Mouse (Mus musculus) adrenal gland, postnatal 36 days (tissue): ENCODE data around the gene Nup214. TPM values are rescaled to one million over a fixed set of nuclear protein-coding genes. Genes with fewer than 3 reads are reported as not detected.

Experiments
- DNase-seq, 2 experiments: peaks; one replicate each; pipeline ENCODE4 v3.0.0; 2021; ENCODE audit warnings: mixed read lengths in 1 of 2
- microRNA-seq: library from miRNA; unstranded; fragments of <30 nt; microRNA quantifications from one replicate; pipeline ENCODE4 v1.2.0, GENCODE M21; 2021
- total RNA-seq, 2 experiments: library from RNA; stranded (reverse); gene quantifications; 2 replicates each; pipeline ENCODE4 v1.2.3; 2021

Gene Nup214
- total RNA-seq, 2 experiments from 2014 or later, result 63.1 to 65.4 TPM

GRCm38 (mm10) chr2:32103557-32103956, 129.3 kb downstream of the Nup214 start:
- DNase-seq, result no peak

Small RNAs within 50 kb of the gene (microRNA-seq; reads per million reads assigned to microRNA genes)
- 1.2 reads per million for gene Mir7674

Other genes with a start within 250 kb of the Nup214 start
- gene Qrfp, start 163.9 kb upstream of the Nup214 start, total RNA-seq, result not detected
- under 1 TPM in 1 of 2 experiments, not detected in 1; 0.07 TPM for gene Fibcd1, start 128.4 kb upstream of the Nup214 start, total RNA-seq
- 10 to 100 TPM; 13.7 to 20.1 TPM for gene Lamc3, start 87.1 kb upstream of the Nup214 start, total RNA-seq
- gene Aif1l, start 24.3 kb upstream of the Nup214 start, total RNA-seq, result 10 to 100 TPM; 14.5 to 23.7 TPM
- 1 to 10 TPM in 1 of 2 experiments, under 1 TPM in 1; 0.89 to 4.2 TPM for gene Fam78a, start 110.4 kb downstream of the Nup214 start, total RNA-seq
- 1 to 10 TPM; 3.5 to 5.3 TPM for gene Plpp7, start 121.1 kb downstream of the Nup214 start, total RNA-seq
- 100 to 1,000 TPM in 1 of 2 experiments, 10 to 100 TPM in 1; 99.3 to 119 TPM for gene Prrc2b, start 176.6 kb downstream of the Nup214 start, total RNA-seq